Mouse (Mus musculus) stomach, postnatal 0 days (tissue): ENCODE measurements around the gene Armc8. TPM values are rescaled to one million over a fixed set of nuclear protein-coding genes. Genes with fewer than 3 reads are reported as not detected.

Source experiments
- ATAC-seq: fragments of 200-750 bp; cut with Nextera tagmentation; 2 replicates; pipeline ENCODE4 v1.8.0; 2017; ENCODE audit not compliant: low FRiP score, low TSS enrichment
- DNase-seq: peaks from one replicate; pipeline ENCODE4 v3.0.0-alpha.2; 2016; ENCODE audit warnings: low spot score
- H3K27ac ChIP-seq: fragments of 300-500 bp; sonication (generic); replicated peaks from 2 replicates; pipeline ENCODE4 v1.5.1; 2014; ENCODE audit warnings: mild to moderate bottlenecking, control low read depth
- H3K27me3 ChIP-seq: fragments of 300-500 bp; sonication (generic); 2 replicates; pipeline ENCODE4 v1.6.1; 2014; ENCODE audit warnings: low read length; ENCODE audit not compliant: control insufficient read depth, insufficient read depth
- H3K36me3 ChIP-seq: fragments of 300-500 bp; sonication (generic); 2 replicates; pipeline ENCODE4 v1.6.1; 2014; ENCODE audit warnings: low read length, mixed read lengths; ENCODE audit not compliant: control insufficient read depth, insufficient read depth
- H3K4me1 ChIP-seq: fragments of 300-500 bp; sonication (generic); replicated peaks from 2 replicates; pipeline ENCODE4 v1.6.1; 2014; ENCODE audit warnings: antibody characterized with exemption; ENCODE audit not compliant: control insufficient read depth, insufficient read depth
- H3K4me2 ChIP-seq: fragments of 300-500 bp; sonication (generic); replicated peaks from 2 replicates; pipeline ENCODE4 v1.6.1; 2014; ENCODE audit warnings: low read depth, mild to moderate bottlenecking, control low read depth, moderate library complexity
- H3K4me3 ChIP-seq: fragments of 300-500 bp; sonication (generic); 2 replicates; pipeline ENCODE4 v1.5.1; 2014; ENCODE audit warnings: low read depth, low read length, control low read depth
- H3K9ac ChIP-seq: fragments of 300-500 bp; sonication (generic); 2 replicates; pipeline ENCODE4 v1.6.1; 2014; ENCODE audit warnings: mild to moderate bottlenecking, low read length, control low read depth, mixed read lengths
- H3K9me3 ChIP-seq: fragments of 300-500 bp; sonication (generic); 2 replicates; pipeline ENCODE4 v1.6.1; 2016; ENCODE audit warnings: low read length; ENCODE audit not compliant: control insufficient read depth
- CTCF ChIP-seq: IDR thresholded peaks from 2 replicates; pipeline ENCODE4 v1.5.1; 2016; ENCODE audit warnings: antibody characterized with exemption, low read depth, mild to moderate bottlenecking, moderate library complexity
- EP300 ChIP-seq: optimal IDR thresholded peaks from 2 replicates; pipeline ENCODE3; 2016; ENCODE audit warnings: antibody characterized with exemption
- WGBS: fragments of 180-500 bp; shearing (Covaris S2); extraction: QIAGEN DNeasy Blood & Tissue Kit; methylation state at CpG from one replicate; pipeline ENCODE4 v1.1.7; 2014; 5-methylcytosine and 5-hydroxymethylcytosine counted together
- polyA plus RNA-seq: library from polyadenylated mRNA; unstranded; fragments of >200 nt; fragmentation: Nextera tagmentation; extraction: Ambion mirVana; gene quantifications from 2 replicates; pipeline ENCODE4 v1.2.1, GENCODE M21; 2015

Gene Armc8
- polyA plus RNA-seq, 1 experiment from 2014 or later: 13.7 TPM

GRCm38 (mm10) chr9:99437781-99438565 is 130.7 kb downstream of the Armc8 start:
- Histone ChIP-seq H3K9ac (no peak overlapping the region), H3K27me3 (no peaks in the 10 kb centered on the region), H3K4me2 (no peak overlapping the region; the same call in 1 of the 2 replicates), H3K36me3 (no peaks in the 10 kb centered on the region), H3K4me3 (no peak overlapping the region), H3K27ac (no peak overlapping the region), H3K4me1 (no peaks in the 10 kb centered on the region), H3K9me3 (no peaks in the 10 kb centered on the region)
- TF ChIP-seq CTCF (no peak), EP300 (no peak)
- ATAC-seq (no peak), DNase-seq (no peak)
- WGBS: 72% methylated on average over 12 of the region's 12 CpGs

GRCm38 (mm10) chr9:99437031-99437764 is 131.5 kb downstream of the Armc8 start, which contains the start of gene Mras:
Gene Mras, minus strand, starts transcription at chr9:99437381.
- H3K36me3 ChIP-seq: no peaks in the 10 kb centered on the region
- peak within 1 kb of the TSS; percentile 82 for H3K27ac ChIP-seq
- no peak for TF ChIP-seq EP300
- no peak for TF ChIP-seq CTCF
- peak within 1 kb of the TSS; percentile 69 for H3K4me3 ChIP-seq
- peak within 1 kb of the TSS; percentile 89 for H3K4me2 ChIP-seq
- H3K9ac ChIP-seq: peak within 1 kb of the TSS; percentile 77
- H3K9me3 ChIP-seq: no peaks in the 10 kb centered on the region
- ATAC-seq: peak; percentile 47; the same call in 1 of the 2 replicates
- H3K4me1 ChIP-seq: no peaks in the 10 kb centered on the region
- WGBS: 10% methylated on average over 27 of the region's 27 CpGs
- DNase-seq: peak; percentile 41
- no peaks in the 10 kb centered on the region for H3K27me3 ChIP-seq

DNA sequence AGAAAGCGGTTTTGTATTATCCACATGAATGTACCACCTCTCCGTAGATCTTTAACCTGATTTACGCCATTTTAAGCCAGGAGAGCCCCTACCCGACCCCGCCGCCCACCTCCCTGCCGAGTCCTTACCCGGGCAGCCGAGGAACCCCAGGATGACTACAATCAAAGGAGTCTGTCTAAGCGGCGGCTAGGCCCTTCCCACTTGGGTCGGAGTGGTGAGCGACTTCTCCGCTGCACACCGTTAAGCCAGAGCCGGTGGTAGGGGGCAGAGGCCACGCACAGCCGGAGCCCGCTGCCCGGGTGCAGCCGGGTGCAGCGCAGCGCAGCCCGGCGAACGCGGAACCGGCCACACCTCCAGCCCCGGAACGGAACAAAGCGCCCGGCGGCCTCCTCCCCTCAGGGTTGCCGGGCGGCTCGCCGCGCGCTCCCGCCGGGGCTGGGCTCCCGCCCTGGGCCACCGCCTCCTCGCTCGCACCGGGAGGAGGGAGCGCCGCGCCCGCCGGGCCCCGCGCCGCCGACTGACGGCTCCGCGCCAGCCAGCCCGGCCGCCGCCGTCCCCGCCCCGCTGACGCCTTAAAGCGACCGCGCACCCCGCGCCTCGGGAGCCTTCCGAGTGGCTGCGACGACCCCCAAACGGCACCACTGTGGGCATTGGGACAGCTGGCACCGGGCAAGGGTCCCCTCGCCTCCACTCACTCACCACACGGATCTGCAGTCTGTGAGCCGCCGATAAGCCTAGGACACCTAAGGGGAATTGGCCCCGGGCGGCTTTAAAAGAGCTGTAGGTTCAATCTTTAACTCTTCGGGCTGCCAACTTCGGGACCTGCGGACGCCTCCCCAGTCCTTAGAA is 132.3 kb downstream of the Armc8 start:
- Histone ChIP-seq H3K4me1 (no peaks in the 10 kb centered on the region), H3K36me3 (no peaks in the 10 kb centered on the region), H3K27ac (peak overlapping the region; percentile 82), H3K9me3 (no peaks in the 10 kb centered on the region), H3K4me3 (peak overlapping the region; percentile 69), H3K27me3 (no peaks in the 10 kb centered on the region), H3K9ac (peak overlapping the region; percentile 77), H3K4me2 (peak overlapping the region; percentile 89)
- WGBS: under 1% methylated on average over 76 of the region's 86 CpGs
- peak; percentile 89 for ATAC-seq
- TF ChIP-seq CTCF (no peak), EP300 (no peak)
- peak; percentile 87 for DNase-seq

DNA sequence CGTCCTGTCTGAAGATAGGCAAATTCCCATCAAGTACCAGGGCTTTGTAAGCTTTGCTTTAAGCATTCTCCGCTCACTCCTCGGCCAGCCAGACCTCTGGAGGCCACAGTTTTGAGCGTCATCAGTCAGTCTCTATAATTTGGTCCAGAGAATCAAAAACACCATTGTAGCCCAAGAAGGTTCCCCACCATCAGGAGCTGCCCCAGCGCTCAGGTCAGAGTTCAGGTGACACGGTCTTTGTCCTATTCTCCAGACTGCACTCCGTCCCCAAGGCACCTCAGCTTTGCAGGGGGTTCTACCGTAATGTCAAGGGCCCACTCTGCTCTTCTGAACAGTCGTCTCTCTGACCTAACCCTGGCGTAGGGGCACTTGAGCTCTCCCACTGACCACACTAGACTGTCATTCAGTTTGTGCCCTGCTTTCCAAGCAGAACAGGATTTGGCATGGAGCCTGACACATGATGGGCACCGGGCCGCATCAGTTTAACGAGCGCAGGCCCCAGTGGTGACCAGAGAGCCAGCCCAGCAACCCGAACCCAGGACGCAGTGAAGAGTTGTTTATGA is 133.0 kb downstream of the Armc8 start:
- Histone ChIP-seq H3K36me3 (no peaks in the 10 kb centered on the region), H3K9ac (peak overlapping the region; percentile 77), H3K9me3 (no peaks in the 10 kb centered on the region), H3K27ac (peak overlapping the region; percentile 82), H3K4me2 (peak overlapping the region; percentile 89), H3K4me1 (no peaks in the 10 kb centered on the region), H3K4me3 (peak overlapping the region; percentile 69), H3K27me3 (no peaks in the 10 kb centered on the region)
- 27% methylated on average over 16 of the region's 16 CpGs for WGBS
- ATAC-seq (peak; percentile 1; the same call in 1 of the 2 replicates), DNase-seq (peak; percentile 25)
- TF ChIP-seq CTCF: no peak
- no peak for TF ChIP-seq EP300

DNA sequence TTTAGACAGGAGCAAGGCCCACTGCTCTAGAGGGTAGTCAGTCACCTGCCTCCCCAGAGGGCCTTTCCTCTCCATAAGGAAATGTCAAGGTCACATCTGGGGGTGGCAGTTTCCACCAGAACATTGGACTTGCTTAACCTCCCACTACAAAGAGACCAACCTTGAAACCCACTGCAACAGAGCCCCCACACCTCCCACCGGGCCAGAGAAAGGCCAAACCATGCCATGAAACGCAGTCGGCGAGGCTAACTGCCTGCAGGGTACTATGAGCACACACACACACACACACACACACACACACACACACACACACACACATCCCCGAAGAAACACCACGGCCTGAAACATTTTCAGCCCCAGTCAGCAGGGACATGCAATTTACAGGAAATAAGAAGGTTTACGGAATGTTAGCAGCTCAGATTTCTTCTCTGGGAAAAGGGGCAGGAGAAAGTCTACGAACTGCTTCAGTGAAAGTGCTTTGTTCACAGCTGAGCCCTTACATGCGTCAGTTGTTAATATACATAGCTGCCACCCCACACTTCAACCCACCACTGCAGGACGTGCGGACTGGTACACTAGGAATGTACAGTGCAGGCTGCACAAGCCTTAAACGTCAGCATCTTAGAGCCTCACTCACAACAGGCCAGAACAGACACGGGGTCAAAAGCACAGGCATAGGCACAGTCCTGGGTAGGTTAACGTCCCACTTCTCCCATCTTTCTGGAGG is 133.6 kb downstream of the Armc8 start:
- H3K9ac ChIP-seq: peak overlapping the region; percentile 23; the same call in 1 of the 2 replicates
- no peaks in the 10 kb centered on the region for H3K4me1 ChIP-seq
- peak overlapping the region; percentile 89 for H3K4me2 ChIP-seq
- no peak for ATAC-seq
- DNase-seq: no peak
- no peaks in the 10 kb centered on the region for H3K27me3 ChIP-seq
- TF ChIP-seq CTCF (no peak), EP300 (no peak)
- WGBS: 42% methylated on average over 14 of the region's 14 CpGs
- peak overlapping the region; percentile 82 for H3K27ac ChIP-seq
- peak overlapping the region; percentile 69 for H3K4me3 ChIP-seq
- H3K36me3 ChIP-seq: no peaks in the 10 kb centered on the region
- H3K9me3 ChIP-seq: no peaks in the 10 kb centered on the region
